Mouse (Mus musculus) bone marrow macrophage, adult 2 months (primary cell): ENCODE results near the gene 1700030K09Rik.

ENCODE experiments used
- CTCF ChIP-seq: IDR thresholded peaks from 2 replicates; pipeline ENCODE4 v1.5.1; 2012; ENCODE audit warnings: low read depth, mild to moderate bottlenecking, low read length, moderate library complexity
- POLR2A ChIP-seq: IDR thresholded peaks from 2 replicates; pipeline ENCODE4 v1.6.1; 2012; ENCODE audit warnings: mild to moderate bottlenecking, low read depth, low read length, borderline replicate concordance

DNA sequence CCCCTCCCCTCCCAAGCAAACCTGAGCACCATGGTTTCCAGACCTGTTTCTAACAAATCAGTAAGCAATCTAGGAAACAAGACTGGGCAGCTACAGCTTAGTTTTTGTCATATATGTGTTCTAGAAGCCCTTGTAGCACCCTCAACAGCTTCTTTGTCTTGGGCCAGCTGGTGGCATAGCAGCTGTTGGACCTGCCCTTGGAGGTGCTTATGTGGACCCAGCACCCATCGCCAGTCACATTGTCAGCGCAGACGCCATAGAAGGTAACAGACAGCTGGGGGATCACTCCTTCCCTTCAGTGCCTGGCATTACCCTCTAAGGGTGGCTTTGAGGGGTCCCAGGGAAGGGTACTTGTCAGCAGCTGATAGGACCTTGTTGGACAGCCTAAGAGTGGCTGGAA, 14.1 kb downstream of the 1700030K09Rik start:
- TF ChIP-seq CTCF (no peak), POLR2A (no peak)
